Mouse (Mus musculus): ENCODE results near the gene Zmym4. TPM values are rescaled to one million over a fixed set of nuclear protein-coding genes. Genes with fewer than 3 reads are reported as not detected.

Gene Zmym4
- total RNA-seq, 2 experiments from 2014 or later, result 42.9 to 46.7 TPM

- no peak for DNase-seq
Measured at GRCm38 (mm10) chr4:126943421-126943820, 24.5 kb downstream of the Zmym4 start.

GRCm38 (mm10) chr4:126942846-126943245 lies 25.1 kb downstream of the Zmym4 start:
- no peak for DNase-seq

- no peak for DNase-seq
Measured at GRCm38 (mm10) chr4:126927701-126928100, 40.2 kb downstream of the Zmym4 start.

GRCm38 (mm10) chr4:126889879-126890278 lies 78.1 kb downstream of the Zmym4 start:
- DNase-seq, result no peak

- DNase-seq, result no peak
Measured at GRCm38 (mm10) chr4:126885953-126886352, 82.0 kb downstream of the Zmym4 start.

GRCm38 (mm10) chr4:126883602-126884001 lies 84.3 kb downstream of the Zmym4 start:
- no peak for DNase-seq

- peak; percentile 22 to 31 for DNase-seq
Measured at GRCm38 (mm10) chr4:126879560-126880275, 88.2 kb downstream of the Zmym4 start.

GRCm38 (mm10) chr4:126872717-126873116 lies 95.2 kb downstream of the Zmym4 start:
- DNase-seq, result no peak

GRCm38 (mm10) chr4:126868699-126869098 lies 99.2 kb downstream of the Zmym4 start:
- no peak for DNase-seq

GRCm38 (mm10) chr4:126861514-126862266 lies 106.2 kb downstream of the Zmym4 start:
- DNase-seq, result no peak

- DNase-seq, result no peak
Measured at GRCm38 (mm10) chr4:126860268-126860986, 107.5 kb downstream of the Zmym4 start.

GRCm38 (mm10) chr4:126852971-126853370 lies 115.0 kb downstream of the Zmym4 start:
- no peak for DNase-seq

- DNase-seq, result peak in 1 of 2 experiments; percentile 47
Measured at GRCm38 (mm10) chr4:126850778-126851080, 117.2 kb downstream of the Zmym4 start.

GRCm38 (mm10) chr4:126850019-126850777 lies 117.7 kb downstream of the Zmym4 start:
- peak; percentile 41 to 45 for DNase-seq

GRCm38 (mm10) chr4:126846971-126847370 lies 121.0 kb downstream of the Zmym4 start:
- peak in 1 of 2 experiments; percentile 43 for DNase-seq

- DNase-seq, result no peak
Measured at GRCm38 (mm10) chr4:126845664-126846063, 122.3 kb downstream of the Zmym4 start.

GRCm38 (mm10) chr4:126842911-126843310 lies 125.0 kb downstream of the Zmym4 start:
- DNase-seq, result no peak

GRCm38 (mm10) chr4:126840996-126841560 lies 126.9 kb downstream of the Zmym4 start:
- DNase-seq, result peak; percentile 42 to 46

- DNase-seq, result peak; percentile 87 to 90
Measured at GRCm38 (mm10) chr4:126839873-126840272, 128.1 kb downstream of the Zmym4 start.

- DNase-seq, result no peak
Measured at GRCm38 (mm10) chr4:126838799-126839198, 129.1 kb downstream of the Zmym4 start.

- DNase-seq, result no peak
Measured at GRCm38 (mm10) chr4:126831122-126831521, 136.8 kb downstream of the Zmym4 start.

- DNase-seq, result no peak
Measured at GRCm38 (mm10) chr4:126823917-126824316, 144.0 kb downstream of the Zmym4 start.

Measured in adrenal gland, postnatal 36 days (tissue).